Mouse (Mus musculus) MEL (cell line): ENCODE results near the gene Unc13b. TPM values are rescaled to one million over a fixed set of nuclear protein-coding genes. Genes with fewer than 3 reads are reported as not detected.

ENCODE experiments used
- DNase-seq: peaks from one replicate; pipeline ENCODE4 v3.0.0; 2011; ENCODE audit warnings: low read depth, low spot score
- H3K27ac ChIP-seq: 2 replicates; pipeline ENCODE4 v1.5.1; 2012; ENCODE audit warnings: low read depth, mild to moderate bottlenecking, control low read depth, low read length, moderate library complexity; ENCODE audit not compliant: control insufficient read depth
- H3K27me3 ChIP-seq, 2 experiments: fragments of 150-350 bp in 1 of 2; sonication (generic) in 1 of 2; 2 replicates each; pipeline ENCODE4 v1.6.1; 2012; ENCODE audit warnings: low read length in 2 of 2, mild to moderate bottlenecking in 2 of 2, improper control_type of control experiment in 1 of 2, moderate library complexity in 1 of 2; ENCODE audit not compliant: insufficient read depth in 2 of 2, control insufficient read depth in 1 of 2
- H3K36me3 ChIP-seq, 2 experiments: 2 replicates each; pipeline ENCODE4 v1.6.1; 2012 to 2014; ENCODE audit warnings: low read length in 2 of 2, improper control_type of control experiment in 1 of 2, inconsistent platforms in 1 of 2, mild to moderate bottlenecking in 1 of 2; ENCODE audit not compliant: insufficient read depth in 2 of 2, control insufficient read depth in 1 of 2
- H3K4me1 ChIP-seq, 2 experiments: fragments of 150-350 bp in 1 of 2; sonication (generic) in 1 of 2; 2 replicates each; pipeline ENCODE4 v1.6.1; 2012; ENCODE audit warnings: low read length in 2 of 2, improper control_type of control experiment in 1 of 2, mild to moderate bottlenecking in 1 of 2; ENCODE audit not compliant: insufficient read depth in 2 of 2, control insufficient read depth in 1 of 2
- H3K4me3 ChIP-seq, 2 experiments: fragments of 150-350 bp in 1 of 2; sonication (generic) in 1 of 2; 2 replicates each; pipeline ENCODE4 v1.5.1; 2012; ENCODE audit warnings: low read depth in 2 of 2, low read length in 2 of 2, mild to moderate bottlenecking in 2 of 2, moderate library complexity in 2 of 2, control low read depth in 1 of 2, improper control_type of control experiment in 1 of 2; ENCODE audit not compliant: control insufficient read depth in 1 of 2, insufficient read depth in 1 of 2
- H3K79me2 ChIP-seq: 2 replicates; pipeline ENCODE4 v1.6.1; 2012; ENCODE audit warnings: mild to moderate bottlenecking, low read length, moderate library complexity; ENCODE audit not compliant: control insufficient read depth, poor library complexity, insufficient read depth
- H3K9ac ChIP-seq: 2 replicates; pipeline ENCODE4 v1.6.1; 2012; ENCODE audit warnings: low read depth, mild to moderate bottlenecking, control low read depth, low read length, moderate library complexity; ENCODE audit not compliant: control insufficient read depth, poor library complexity, severe bottlenecking
- H3K9me3 ChIP-seq: fragments of 150-350 bp; sonication (generic); replicated peaks from 2 replicates; pipeline ENCODE4 v1.6.1; 2012; ENCODE audit warnings: mild to moderate bottlenecking, low read length, improper control_type of control experiment, moderate library complexity; ENCODE audit not compliant: insufficient read depth
- BHLHE40 ChIP-seq: IDR thresholded peaks from 2 replicates; pipeline ENCODE4 v1.6.1; 2012; ENCODE audit warnings: low read depth, mild to moderate bottlenecking, inconsistent platforms, low read length, improper control_type of control experiment, borderline replicate concordance
- CTCF ChIP-seq, 3 experiments: IDR thresholded peaks in 2 of 3; conservative IDR thresholded peaks in 1 of 3; 2 replicates each; pipeline ENCODE4 v1.5.1; 2011 to 2012; ENCODE audit warnings: low read length in 3 of 3, low read depth in 2 of 3, mild to moderate bottlenecking in 2 of 3, improper control_type of control experiment in 1 of 3, inconsistent platforms in 1 of 3, mixed read lengths in 1 of 3, moderate library complexity in 1 of 3; ENCODE audit not compliant: control insufficient read depth in 1 of 3, insufficient read depth in 1 of 3, poor library complexity in 1 of 3, severe bottlenecking in 1 of 3
- E2F4 ChIP-seq: IDR thresholded peaks from 2 replicates; pipeline ENCODE4 v1.6.1; 2011; ENCODE audit warnings: low read depth, low read length, improper control_type of control experiment, borderline replicate concordance
- EP300 ChIP-seq, 2 experiments: IDR thresholded peaks; 2 replicates each; pipeline ENCODE4 v1.6.1; 2011; ENCODE audit warnings: improper control_type of control experiment in 2 of 2, low read length in 2 of 2, low read depth in 1 of 2, mild to moderate bottlenecking in 1 of 2
- GATA1 ChIP-seq: IDR thresholded peaks from 2 replicates; pipeline ENCODE4 v1.6.1; 2011; ENCODE audit warnings: low read depth, low read length, improper control_type of control experiment
- JUND ChIP-seq: IDR thresholded peaks from 2 replicates; pipeline ENCODE4 v1.6.1; 2011; ENCODE audit warnings: low read depth, mild to moderate bottlenecking, improper control_type of control experiment, low read length
- KAT2A ChIP-seq: conservative IDR thresholded peaks from 2 replicates; pipeline ENCODE4 v1.6.1; 2012; ENCODE audit warnings: low read depth, low read length, improper control_type of control experiment, inconsistent platforms
- MAX ChIP-seq: IDR thresholded peaks from 2 replicates; pipeline ENCODE4 v1.6.1; 2011; ENCODE audit warnings: low read length, improper control_type of control experiment
- MEF2A ChIP-seq: IDR thresholded peaks from 2 replicates; pipeline ENCODE4 v1.6.1; 2014; ENCODE audit warnings: low read depth, mild to moderate bottlenecking, inconsistent platforms, low read length, improper control_type of control experiment; ENCODE audit not compliant: poor library complexity, insufficient replicate concordance, severe bottlenecking; ENCODE audit errors: extremely low read depth
- MXI1 ChIP-seq: IDR thresholded peaks from 2 replicates; pipeline ENCODE4 v1.6.1; 2011; ENCODE audit warnings: mild to moderate bottlenecking, low read depth, low read length, improper control_type of control experiment
- MYB ChIP-seq: IDR thresholded peaks from 2 replicates; pipeline ENCODE4 v1.6.1; 2011; ENCODE audit warnings: mild to moderate bottlenecking, low read depth, low read length, improper control_type of control experiment
- MYC ChIP-seq: IDR thresholded peaks from 2 replicates; pipeline ENCODE4 v1.6.1; 2011; ENCODE audit warnings: low read depth, mild to moderate bottlenecking, low read length, improper control_type of control experiment, moderate library complexity
- NELFE ChIP-seq: IDR thresholded peaks from 2 replicates; pipeline ENCODE4 v1.6.1; 2011; ENCODE audit warnings: low read depth, low read length, improper control_type of control experiment
- POLR2A ChIP-seq, 2 experiments: IDR thresholded peaks; 2 replicates each; pipeline ENCODE4 v1.6.1; 2011 to 2012; ENCODE audit warnings: low read length in 2 of 2, mild to moderate bottlenecking in 2 of 2, control low read depth in 1 of 2, improper control_type of control experiment in 1 of 2, low read depth in 1 of 2, moderate library complexity in 1 of 2; ENCODE audit not compliant: control insufficient read depth in 1 of 2, insufficient read depth in 1 of 2, poor library complexity in 1 of 2
- POLR2AphosphoS2 ChIP-seq: IDR thresholded peaks from 2 replicates; pipeline ENCODE4 v1.6.1; 2011; ENCODE audit warnings: low read length, improper control_type of control experiment
- POLR2AphosphoS5 ChIP-seq: IDR thresholded peaks from 2 replicates; pipeline ENCODE4 v1.6.1; 2012; ENCODE audit warnings: low read depth, borderline replicate concordance, mild to moderate bottlenecking, inconsistent platforms, low read length, moderate library complexity, mixed read lengths
- RAD21 ChIP-seq: IDR thresholded peaks from 2 replicates; pipeline ENCODE4 v1.6.1; 2011; ENCODE audit warnings: mild to moderate bottlenecking, low read depth, low read length, improper control_type of control experiment
- RCOR1 ChIP-seq: IDR thresholded peaks from 2 replicates; pipeline ENCODE4 v1.6.1; 2012; ENCODE audit warnings: low read depth, mild to moderate bottlenecking, inconsistent platforms, low read length, improper control_type of control experiment
- SIN3A ChIP-seq: IDR thresholded peaks from 2 replicates; pipeline ENCODE4 v1.6.1; 2012; ENCODE audit warnings: low read length, improper control_type of control experiment, inconsistent platforms
- SMC3 ChIP-seq: IDR thresholded peaks from 2 replicates; pipeline ENCODE4 v1.6.1; 2011; ENCODE audit warnings: low read depth, low read length, improper control_type of control experiment
- TBP ChIP-seq: IDR thresholded peaks from 2 replicates; pipeline ENCODE4 v1.8.0; 2011; ENCODE audit warnings: low read depth, low read length, improper control_type of control experiment
- TCF12 ChIP-seq: IDR thresholded peaks from 2 replicates; pipeline ENCODE4 v1.6.1; 2014; ENCODE audit warnings: low read depth, mild to moderate bottlenecking, inconsistent platforms, low read length, improper control_type of control experiment, moderate library complexity
- UBTF ChIP-seq: IDR thresholded peaks from 2 replicates; pipeline ENCODE4 v1.6.1; 2012; ENCODE audit warnings: low read depth, mild to moderate bottlenecking, inconsistent platforms, low read length, improper control_type of control experiment, moderate library complexity, borderline replicate concordance; ENCODE audit not compliant: insufficient read depth
- USF2 ChIP-seq, 2 experiments: IDR thresholded peaks; 2 replicates each; pipeline ENCODE4 v1.6.1; 2011 to 2012; ENCODE audit warnings: improper control_type of control experiment in 2 of 2, low read length in 2 of 2, borderline replicate concordance in 1 of 2, inconsistent platforms in 1 of 2, low read depth in 1 of 2, mild to moderate bottlenecking in 1 of 2; ENCODE audit not compliant: insufficient read depth in 1 of 2
- ZC3H11A ChIP-seq: IDR thresholded peaks from 2 replicates; pipeline ENCODE4 v1.6.1; 2012; ENCODE audit warnings: low read depth, mild to moderate bottlenecking, inconsistent platforms, low read length, improper control_type of control experiment
- ZMIZ1 ChIP-seq: IDR thresholded peaks from 2 replicates; pipeline ENCODE4 v1.6.1; 2012; ENCODE audit warnings: low read depth, mild to moderate bottlenecking, inconsistent platforms, low read length, improper control_type of control experiment, moderate library complexity
- ZNF384 ChIP-seq: IDR thresholded peaks from 2 replicates; pipeline ENCODE4 v1.6.1; 2012; ENCODE audit warnings: low read depth, mild to moderate bottlenecking, inconsistent platforms, low read length, improper control_type of control experiment
- polyA plus RNA-seq, 2 experiments: library from polyadenylated mRNA; stranded (reverse) in 1 of 2; unstranded in 1 of 2; fragments of >175 nt in 1 of 2; fragments of >200 nt in 1 of 2; gene quantifications; 2 replicates each; pipeline versions ENCODE4 v1.2.1 to v1.2.4; 2012; ENCODE audit warnings: low replicate concordance in 2 of 2, low read depth in 1 of 2; ENCODE audit not compliant: insufficient read length in 2 of 2, insufficient read depth in 1 of 2, missing spikeins in 1 of 2
- total RNA-seq: library from RNA; depleted of rRNA; stranded (reverse); fragments of 300-350 nt; gene quantifications from 2 replicates; pipeline ENCODE4 v1.2.3, GENCODE M21; 2012

Gene Unc13b
- total and polyA plus RNA-seq, 3 experiments: 5.4 to 9.6 TPM; not detected in 1

DNA sequence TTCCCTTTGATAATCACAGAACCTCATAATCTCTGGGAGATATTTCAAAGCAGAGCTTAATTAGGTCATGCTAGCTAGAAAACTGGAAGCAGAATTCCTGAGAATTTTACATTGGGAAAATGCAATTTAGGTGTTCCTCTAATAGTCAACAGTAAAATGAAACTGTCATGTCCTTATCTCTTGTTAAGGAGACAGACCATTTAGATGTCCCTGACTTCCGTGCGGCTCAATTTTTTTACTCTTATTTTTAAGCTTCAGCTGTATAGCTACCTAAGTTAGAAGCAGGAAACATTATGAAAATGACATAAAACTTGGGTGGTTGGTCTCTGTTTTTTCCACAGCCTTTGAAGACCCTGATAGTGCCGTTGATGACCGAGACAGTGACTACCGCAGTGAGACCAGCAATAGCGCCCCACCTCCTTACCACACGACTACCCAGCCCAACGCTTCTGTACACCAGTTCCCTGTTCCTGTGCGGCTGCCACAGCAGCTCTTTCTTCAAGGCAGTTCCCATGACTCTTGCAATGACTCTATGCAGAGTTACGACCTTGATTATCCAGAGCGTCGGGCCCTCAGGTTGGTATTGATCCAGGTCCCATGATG, 106.8 kb downstream of the Unc13b start:
- TF ChIP-seq ZC3H11A (peak; percentile 5; the same call in 1 of the 2 replicates), MYB (peak; percentile 51), RCOR1 (peak; percentile 24; the same call in 1 of the 2 replicates), MXI1 (peak; percentile 38; the same call in 1 of the 2 replicates), POLR2A (IDR thresholded peaks at IDR 0.05; ENCODE audit: control insufficient read depth in 1 of 2, insufficient read depth in 1 of 2, low read depth in 1 of 2, low read length in 2 of 2, poor library complexity in 1 of 2) (peak in 1 of 2 experiments; percentile 56; a peak in 2 of 4 replicates), RAD21 (no peak), TCF12 (0 out of 2 replicates have a peak, but pooled peaks have one; percentile 5), UBTF (peak; percentile 86; the same call in 1 of the 2 replicates), SIN3A (peak; percentile 28; the same call in 1 of the 2 replicates), ZMIZ1 (no peak), POLR2AphosphoS2 (no peak), TBP (peak; percentile 79), NELFE (no peak), CTCF (IDR thresholded peaks at IDR 0.05 in 2 of 3, conservative IDR thresholded peaks at IDR 0.05 in 1 of 3; ENCODE audit: control insufficient read depth in 1 of 3, insufficient read depth in 1 of 3, low read depth in 2 of 3, low read length in 3 of 3, poor library complexity in 1 of 3, severe bottlenecking in 1 of 3) (peak in 2 of 3 experiments; percentile 11 to 13; a peak in 1 of 6 replicates), EP300 (IDR thresholded peaks at IDR 0.05; ENCODE audit: low read depth in 1 of 2, low read length in 2 of 2) (peak; percentile 19 to 25; a peak in 1 of 4 replicates), POLR2AphosphoS5 (no peak), GATA1 (peak; percentile 64)
- Histone ChIP-seq H3K27me3 (no peaks in the 10 kb centered on the region), H3K36me3 (peaks cover 0 to 50% of the 10 kb centered on the region in 2 experiments; a peak in 2 of 4 replicates), H3K9me3 (no peaks in the 10 kb centered on the region), H3K79me2 (no peaks in the 10 kb centered on the region), H3K4me1 (peaks cover 35 to 52% of the 10 kb centered on the region in 2 experiments), H3K4me3 (peak overlapping the region; percentile 55 to 75), H3K27ac (peak overlapping the region; percentile 75), H3K9ac (peak overlapping the region; percentile 58)
- DNase-seq: peak; percentile 85

DNA sequence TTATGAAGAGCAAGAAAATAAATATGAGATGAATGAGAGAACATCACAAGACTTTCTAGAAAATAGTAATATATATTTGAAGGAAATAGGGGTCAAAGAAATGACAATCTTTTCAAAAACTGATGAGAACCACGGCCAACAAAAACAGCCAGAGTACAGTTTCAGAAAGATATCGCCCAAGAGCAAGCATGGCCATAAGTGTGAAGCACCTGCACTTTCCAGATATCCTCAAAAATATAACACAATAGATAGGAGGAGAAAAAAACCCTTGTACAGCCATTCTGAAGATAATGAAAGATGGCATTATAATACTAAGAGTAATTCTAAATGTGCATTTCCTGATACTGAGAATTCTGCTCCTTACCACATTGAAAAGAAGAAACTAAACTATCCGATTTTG, 111.3 kb downstream of the Unc13b start:
- Histone ChIP-seq H3K27ac (no peak overlapping the region), H3K9ac (no peak overlapping the region), H3K79me2 (no peaks in the 10 kb centered on the region), H3K27me3 (no peaks in the 10 kb centered on the region), H3K4me1 (peaks cover 14 to 32% of the 10 kb centered on the region in 2 experiments), H3K36me3 (peaks cover 0 to 26% of the 10 kb centered on the region in 2 experiments; a peak in 2 of 4 replicates), H3K9me3 (no peaks in the 10 kb centered on the region), H3K4me3 (no peak overlapping the region)
- peak; percentile 57 for DNase-seq
- no peak; the same call in 1 of the 2 replicates for TF ChIP-seq MAX
- no peak for TF ChIP-seq JUND
- no peak for TF ChIP-seq POLR2AphosphoS2
- TF ChIP-seq SMC3: no peak
- peak; percentile 90 for TF ChIP-seq RCOR1
- no peak for TF ChIP-seq KAT2A
- TF ChIP-seq MYC: no peak
- no peak for TF ChIP-seq POLR2AphosphoS5
- TF ChIP-seq NELFE: no peak
- no peak for TF ChIP-seq BHLHE40
- no peak for TF ChIP-seq UBTF
- TF ChIP-seq E2F4: no peak
- TF ChIP-seq ZC3H11A: no peak
- no peak for TF ChIP-seq TBP
- TF ChIP-seq USF2 (IDR thresholded peaks at IDR 0.05; ENCODE audit: borderline replicate concordance in 1 of 2, insufficient read depth in 1 of 2, low read depth in 1 of 2, low read length in 2 of 2): no peak
- TF ChIP-seq MXI1: no peak
- TF ChIP-seq MEF2A: no peak
- TF ChIP-seq TCF12: peak; percentile 95
- TF ChIP-seq ZNF384: peak; percentile 86
- peak; percentile 87 for TF ChIP-seq GATA1
- TF ChIP-seq MYB: peak; percentile 35; the same call in 1 of the 2 replicates
- TF ChIP-seq CTCF (IDR thresholded peaks at IDR 0.05 in 2 of 3, conservative IDR thresholded peaks at IDR 0.05 in 1 of 3; ENCODE audit: control insufficient read depth in 1 of 3, insufficient read depth in 1 of 3, low read depth in 2 of 3, low read length in 3 of 3, poor library complexity in 1 of 3, severe bottlenecking in 1 of 3): no peak
